Mouse (Mus musculus) G1E-ER4 (cell line): ENCODE measurements around the gene Pank1. TPM values are rescaled to one million over a fixed set of nuclear protein-coding genes. Genes with fewer than 3 reads are reported as not detected.

Experiments used
- GATA1 ChIP-seq: IDR thresholded peaks from one replicate; pipeline ENCODE4 v1.8.0; 2012; ENCODE audit warnings: low read length, inconsistent platforms
- polyA plus RNA-seq: library from polyadenylated mRNA; stranded (reverse); fragments of >175 nt; gene quantifications from 2 replicates; pipeline ENCODE4 v1.2.3, GENCODE M21; 2012

Gene Pank1
- polyA plus RNA-seq, 1 experiment = 2.5 TPM

GRCm38 (mm10) chr19:34812711-34813110 lies 66.5 kb downstream of the Pank1 start:
- no peak for TF ChIP-seq GATA1

GRCm38 (mm10) chr19:34807173-34807572 lies 72.1 kb downstream of the Pank1 start:
- no peak for TF ChIP-seq GATA1

DNA sequence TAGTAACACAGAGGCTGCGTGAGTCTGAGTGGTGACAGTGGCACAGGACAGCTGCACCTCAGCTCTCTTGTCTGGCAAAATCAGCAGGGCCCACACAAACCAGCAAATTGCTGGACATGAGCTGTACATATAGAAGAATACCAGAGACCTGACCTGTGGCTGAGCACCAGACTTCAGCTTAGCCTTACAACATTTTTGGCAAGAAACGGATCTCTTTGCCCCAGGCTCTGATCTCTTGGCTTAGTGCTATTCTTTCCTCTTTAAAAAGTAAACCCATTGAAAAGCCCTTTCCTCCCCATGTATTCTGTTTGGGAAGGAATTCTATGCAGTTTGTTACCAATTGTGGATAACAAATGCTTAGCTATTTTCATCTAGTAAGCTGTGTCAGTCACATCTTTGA lies 74.2 kb downstream of the Pank1 start:
- TF ChIP-seq GATA1 = no peak

DNA sequence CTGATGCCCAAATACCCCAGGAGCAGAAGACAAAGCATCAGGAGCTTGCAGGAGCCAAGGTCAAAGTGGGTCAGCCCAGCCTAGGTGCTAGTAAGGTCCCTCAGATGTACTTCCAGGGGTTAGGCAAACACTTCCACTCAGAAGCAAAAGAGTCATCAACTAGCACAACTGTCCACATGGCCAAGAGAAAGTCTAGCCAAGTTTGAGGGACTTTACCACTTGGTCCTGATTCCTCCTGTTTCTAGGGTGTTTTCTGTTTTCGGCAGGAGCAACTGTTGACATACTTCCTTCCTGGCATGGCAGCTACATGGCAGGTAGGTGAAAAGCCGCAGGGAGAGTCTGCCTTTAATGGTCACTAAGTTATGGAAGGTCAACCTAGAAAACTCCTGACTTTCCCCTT lies 74.7 kb downstream of the Pank1 start:
- no peak for TF ChIP-seq GATA1

DNA sequence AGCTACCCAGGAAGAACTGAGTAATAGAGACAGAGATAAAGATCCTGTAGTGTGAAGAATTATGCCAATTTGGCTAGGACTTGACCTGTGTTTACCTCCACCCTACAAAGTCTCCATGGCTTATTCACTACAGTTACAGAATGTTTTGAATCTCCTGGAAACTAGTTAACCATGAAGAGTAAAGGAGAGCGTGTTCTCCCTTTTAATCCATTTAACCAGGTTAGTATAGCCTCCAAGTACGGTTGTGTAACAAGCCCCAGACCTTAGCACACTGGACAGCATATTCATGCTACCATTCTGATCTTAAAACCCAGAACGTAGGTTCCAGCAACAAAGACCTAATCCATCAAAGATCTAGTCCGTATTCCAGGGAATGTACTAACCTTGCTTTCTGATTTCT lies 75.9 kb downstream of the Pank1 start:
- no peak for TF ChIP-seq GATA1

DNA sequence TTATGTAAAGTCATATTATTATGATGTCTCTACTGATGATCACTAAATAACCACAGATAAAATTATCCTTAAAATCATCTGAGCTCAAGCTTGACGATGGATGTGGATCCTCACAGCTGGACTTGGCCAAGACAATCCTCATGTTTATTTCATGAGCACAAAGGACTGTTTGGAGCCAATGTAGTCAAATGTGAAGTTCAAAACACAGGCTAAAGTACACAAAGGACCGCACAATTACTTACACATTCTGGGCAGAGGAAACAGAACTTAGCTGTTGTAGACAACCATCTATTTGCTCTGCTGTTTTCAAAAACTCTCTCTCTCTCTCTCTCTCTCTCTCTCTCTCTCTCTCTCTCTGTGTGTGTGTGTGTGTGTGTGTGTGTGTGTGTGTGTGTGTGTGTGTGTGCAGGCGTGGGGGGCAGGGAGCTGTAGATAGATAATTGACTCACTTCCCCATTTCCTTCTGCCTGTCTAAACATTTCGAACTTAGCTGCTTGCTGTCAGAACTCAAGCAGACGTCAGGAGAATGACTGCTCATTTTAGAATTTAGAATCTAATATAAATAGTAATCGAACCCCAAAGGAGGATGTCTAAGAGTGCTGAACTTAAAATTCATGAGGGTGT lies 79.5 kb downstream of the Pank1 start:
- no peak for TF ChIP-seq GATA1

DNA sequence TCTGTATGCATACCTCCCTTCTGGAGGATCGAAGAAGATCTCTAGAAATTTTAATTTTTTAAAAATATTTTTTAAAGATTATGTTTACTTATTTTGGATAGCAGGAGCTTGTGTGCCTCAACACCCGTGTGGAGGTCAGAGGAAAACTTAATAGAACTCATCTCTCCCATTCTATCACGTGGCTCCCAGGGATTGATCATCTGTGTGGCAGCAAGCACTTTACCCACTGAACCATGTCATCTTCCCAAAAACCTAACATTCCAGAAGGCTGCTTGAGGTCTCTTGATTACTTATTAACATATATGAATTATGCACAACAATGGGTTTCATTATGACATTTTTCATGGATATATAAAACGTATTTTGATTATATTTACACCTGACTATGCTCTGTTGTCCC lies 82.9 kb downstream of the Pank1 start:
- no peak for TF ChIP-seq GATA1

DNA sequence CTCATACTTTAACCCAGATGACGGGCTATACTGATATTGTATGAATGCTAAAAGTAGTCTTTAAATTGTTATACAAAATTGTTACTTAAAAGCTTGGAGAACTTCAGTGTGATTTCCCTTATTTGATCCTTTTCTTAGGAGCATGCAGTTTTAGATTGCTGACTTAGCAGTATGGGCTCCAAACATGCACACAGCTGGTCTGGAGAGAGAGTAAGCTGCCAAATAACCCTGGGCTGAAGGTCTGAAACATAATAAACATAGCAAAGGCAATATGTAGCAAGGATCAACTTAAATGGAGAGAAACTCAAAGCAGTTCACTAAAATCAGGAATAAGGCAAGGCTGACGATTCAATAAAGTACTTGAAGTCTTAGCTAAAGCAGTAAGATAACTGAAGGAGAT lies 96.8 kb downstream of the Pank1 start:
- no peak for TF ChIP-seq GATA1

DNA sequence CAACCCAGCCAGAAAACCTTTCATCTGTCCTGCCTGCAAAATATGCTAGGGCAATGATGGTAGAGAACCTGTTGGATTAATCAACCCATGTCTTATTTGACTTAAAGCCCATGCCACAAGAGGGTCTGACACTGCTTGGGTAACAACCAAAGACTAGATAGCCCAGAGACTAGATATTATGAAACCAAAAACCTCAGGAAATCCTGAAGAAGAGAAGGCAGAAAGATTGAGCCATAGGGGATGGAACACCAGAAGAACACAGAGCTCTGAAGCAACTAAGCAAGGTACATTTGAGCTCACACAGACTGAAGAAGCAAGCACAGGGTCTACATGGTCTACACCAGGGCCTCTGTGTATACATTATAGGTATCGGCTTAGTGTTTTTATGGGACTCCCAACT lies 100.3 kb downstream of the Pank1 start:
- TF ChIP-seq GATA1 = no peak

DNA sequence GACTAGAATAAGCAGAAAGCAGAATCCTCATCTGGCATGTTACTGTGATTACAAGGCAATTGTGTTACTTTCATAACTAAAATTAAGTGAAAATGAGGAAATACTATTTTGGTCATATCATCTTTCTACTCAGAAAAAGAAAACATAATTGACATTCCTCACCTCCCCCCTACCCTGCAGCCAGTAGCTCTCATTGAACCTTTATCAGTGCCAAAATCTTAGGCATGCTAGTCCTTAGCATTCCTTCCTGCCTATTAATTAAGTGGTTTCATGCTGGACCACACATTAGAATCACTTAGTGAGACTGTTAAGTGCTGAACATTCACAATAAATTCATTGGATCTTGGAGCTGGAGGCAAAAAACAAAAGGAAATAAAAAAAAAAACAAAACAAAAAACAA lies 101.2 kb downstream of the Pank1 start:
- TF ChIP-seq GATA1 = no peak

DNA sequence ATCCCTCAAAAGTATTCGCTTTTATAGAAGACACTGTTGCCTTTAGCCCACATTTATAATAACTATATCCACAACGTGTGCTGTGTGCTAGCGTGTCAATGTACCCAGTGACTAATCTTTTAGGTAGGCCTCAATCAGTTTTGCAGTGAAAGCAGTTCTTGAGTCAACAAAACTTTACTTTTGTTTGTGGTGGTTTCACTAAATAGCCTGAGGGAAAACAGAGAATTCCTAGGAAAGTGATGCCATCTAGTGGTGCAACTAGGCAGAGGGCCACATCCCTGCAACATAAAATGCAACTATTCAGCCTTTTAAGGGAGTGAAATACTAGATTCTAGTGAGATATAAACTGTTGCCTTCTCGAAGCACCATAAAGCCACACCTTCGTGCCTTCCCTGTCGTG lies 106.5 kb downstream of the Pank1 start:
- TF ChIP-seq GATA1 = no peak

DNA sequence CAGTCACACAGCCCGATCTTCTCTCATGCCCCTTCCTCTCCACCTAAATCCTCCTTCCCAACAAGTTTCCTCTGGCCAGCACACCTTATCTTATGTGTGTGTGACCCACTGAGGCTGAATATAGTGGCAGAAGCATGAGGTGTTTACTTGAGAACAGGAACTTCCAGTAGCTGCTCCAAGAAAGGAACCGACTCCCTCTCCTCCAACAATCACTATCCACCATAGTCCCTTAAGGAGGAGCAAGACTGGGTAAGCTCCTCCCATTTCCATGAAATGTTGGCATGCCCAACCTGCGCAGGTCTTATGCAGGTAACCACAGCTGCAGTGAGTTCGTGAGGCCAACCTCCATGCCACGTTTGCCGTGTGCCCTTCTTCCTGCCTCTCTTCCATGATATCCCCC lies 108.5 kb downstream of the Pank1 start:
- TF ChIP-seq GATA1 = no peak

- TF ChIP-seq GATA1 = no peak
Measured at GRCm38 (mm10) chr19:34758754-34759153, 120.5 kb downstream of the Pank1 start.

Other genes with a start within 250 kb of the Pank1 start
- gene Ifit1bl2, start 238.7 kb downstream of the Pank1 start, polyA plus RNA-seq = not detected in 2 replicates
- gene Ifit1, start 238.6 kb downstream of the Pank1 start, polyA plus RNA-seq = not detected in 2 replicates
- gene Slc16a12, start 132.2 kb downstream of the Pank1 start, polyA plus RNA-seq = not detected in 2 replicates
- gene Kif20b, start 42.9 kb upstream of the Pank1 start, polyA plus RNA-seq = 9.9 and 21.1 TPM in 2 replicates